31 mouse cellular contexts compared by ENCODE assay signal in genomic region chr19:37119281-37119680, GRCm38 (mm10).
DNase-seq lines count a peak whose midpoint lies in the region; ATAC-seq and TF ChIP-seq lines count a peak whose summit lies in the region.
"Had no signal": no experiment of that assay in that cellular context is flagged by ENCODE, and none has a peak within 500 bp of the region (broad histone marks: within the 10 kb centered on the region; RNA-seq: fewer than 3 reads in every experiment).

No protein-coding gene starts in this region.

- H3K36me3 ChIP-seq in kidney, adult 2 months (ENCODE audit: control insufficient read depth, insufficient read depth, low read length): no peaks in the 10 kb centered on the region
- H3K36me3 ChIP-seq in lung, postnatal 0 days (ENCODE audit: insufficient read depth, low read length): no peaks in the 10 kb centered on the region
- H3K36me3 ChIP-seq: G1E; limb, embryonic 15.5 days; stomach, embryonic 15.5 days had no signal

- no peak for DNase-seq in frontal cortex, postnatal 25 days (ENCODE audit: low spot score in 2 of 2)
- DNase-seq in kidney, adult 2 months: peak; percentile 25
- DNase-seq in kidney, adult 18-20 months: no peak
- peak; percentile 56 for DNase-seq in 3T3-L1 (ENCODE audit: low read depth, low spot score)
- DNase-seq in urinary bladder, postnatal 14 days (ENCODE audit: low spot score): no peak
- no peak for DNase-seq in lung, postnatal 0 days (ENCODE audit: low spot score)
- DNase-seq: adrenal gland, postnatal 14 days; B cell, adult 2 months; cerebellum, adult 11 months; cerebellum, adult 9-11 months; heart, postnatal 36 days; kidney, adult 8-10 months; kidney, postnatal 36 days; layer of hippocampus, adult 9-11 months; left cerebral cortex, postnatal 4 days; lung, embryonic 14.5 days; lung, postnatal 36 days; right cerebral cortex, adult 18-20 months; right cerebral cortex, postnatal 4 days; thymus, adult 2 months; thymus, postnatal 4 days had no signal

- no peaks in the 10 kb centered on the region for H3K27me3 ChIP-seq in kidney, adult 2 months (replicated peaks; ENCODE audit: control insufficient read depth, insufficient read depth, low read length)
- H3K27me3 ChIP-seq in lung, postnatal 0 days (replicated peaks; ENCODE audit: insufficient read depth, low read length): no peaks in the 10 kb centered on the region
- H3K27me3 ChIP-seq: CH12.LX; limb, embryonic 15.5 days; neural tube, embryonic 15.5 days; stomach, embryonic 15.5 days had no signal

- ATAC-seq in frontal cortex, adult (ENCODE audit: low TSS enrichment): 0 out of 2 replicates have a peak, but pooled peaks have one; percentile 58
- no peak for ATAC-seq in lung, postnatal 0 days
- ATAC-seq: inflammation-experienced regulatory T-cells, adult 6 months had no signal

- TF ChIP-seq CTCF in kidney, adult 2 months (conservative IDR thresholded peaks at IDR 0.05; ENCODE audit: insufficient read depth, insufficient read length, low read depth, low read length): no peak
- no peak for TF ChIP-seq CTCF in bone marrow macrophage, adult 2 months (IDR thresholded peaks at IDR 0.05; ENCODE audit: low read depth, low read length)
- no peak for TF ChIP-seq CTCF in lung, postnatal 0 days (IDR thresholded peaks at IDR 0.05)

- 38% methylated on average over 2 of the region's 2 CpGs for WGBS in kidney, adult 2 months
- 43% methylated on average over 2 of the region's 2 CpGs for WGBS in lung, postnatal 0 days

- H3K4me3 ChIP-seq in kidney, adult 2 months (ENCODE audit: insufficient read depth, low read depth, low read length): no peak overlapping the region
- H3K4me3 ChIP-seq in bone marrow macrophage, adult 2 months (ENCODE audit: insufficient read depth, low read length): no peak overlapping the region
- H3K4me3 ChIP-seq in lung, postnatal 0 days (ENCODE audit: low read depth, low read length): no peak overlapping the region
- H3K4me3 ChIP-seq: limb, embryonic 15.5 days; neural tube, embryonic 15.5 days; stomach, embryonic 15.5 days had no signal

- no peaks in the 10 kb centered on the region for H3K9me3 ChIP-seq in lung, postnatal 0 days (ENCODE audit: low read length)
- H3K9me3 ChIP-seq: G1E; limb, embryonic 15.5 days; neural tube, embryonic 15.5 days; stomach, embryonic 15.5 days had no signal

- H3K27ac ChIP-seq in kidney, adult 2 months (ENCODE audit: insufficient read depth, low read depth, low read length): no peak overlapping the region
- H3K27ac ChIP-seq in bone marrow macrophage, adult 2 months (ENCODE audit: insufficient read depth, low read depth, low read length): peak overlapping the region; percentile 46
- no peak overlapping the region for H3K27ac ChIP-seq in lung, postnatal 0 days (ENCODE audit: low read length)
- H3K27ac ChIP-seq: hindbrain, embryonic 14.5 days; limb, embryonic 15.5 days; liver, embryonic 14.5 days; neural tube, embryonic 15.5 days; stomach, embryonic 15.5 days had no signal

- H3K9ac ChIP-seq in lung, postnatal 0 days (replicated peaks; ENCODE audit: low read depth): no peak overlapping the region
- H3K9ac ChIP-seq: hindbrain, embryonic 14.5 days; limb, embryonic 15.5 days; liver, embryonic 14.5 days; lung, embryonic 14.5 days; neural tube, embryonic 15.5 days; stomach, embryonic 15.5 days had no signal

- no peaks in the 10 kb centered on the region for H3K4me1 ChIP-seq in kidney, adult 2 months (ENCODE audit: control insufficient read depth, insufficient read depth, low read length)
- peaks cover 15% of the 10 kb centered on the region for H3K4me1 ChIP-seq in bone marrow macrophage, adult 2 months (ENCODE audit: control insufficient read depth, insufficient read depth, low read length)
- no peaks in the 10 kb centered on the region for H3K4me1 ChIP-seq in lung, postnatal 0 days (ENCODE audit: insufficient read depth, low read depth, low read length)
- H3K4me1 ChIP-seq: limb, embryonic 15.5 days; neural tube, embryonic 15.5 days; stomach, embryonic 15.5 days had no signal

- TF ChIP-seq EP300 in lung, postnatal 0 days (IDR thresholded peaks at IDR 0.05): no peak

- H3K4me2 ChIP-seq in lung, postnatal 0 days (replicated peaks; ENCODE audit: low read depth, low read length): no peak overlapping the region
- H3K4me2 ChIP-seq: hindbrain, embryonic 14.5 days; limb, embryonic 15.5 days; lung, embryonic 14.5 days; neural tube, embryonic 15.5 days; stomach, embryonic 15.5 days had no signal

- no peak for TF ChIP-seq POLR2A in kidney, adult 2 months (IDR thresholded peaks at IDR 0.05; ENCODE audit: low read depth, low read length)
- no peak for TF ChIP-seq POLR2A in bone marrow macrophage, adult 2 months (IDR thresholded peaks at IDR 0.05; ENCODE audit: borderline replicate concordance, low read depth, low read length)

Comparison
In these comparisons a context has a peak if more than half of its experiments do, and no peak if none do; other contexts are left out.
1. DNase-seq: peak in kidney, adult 2 months (single experiment) and 3T3-L1 (single experiment); none in frontal cortex, postnatal 25 days (0 of 2), kidney, adult 18-20 months (single experiment), urinary bladder, postnatal 14 days (single experiment) and lung, postnatal 0 days (single experiment).